Mouse (Mus musculus): Measurements from ENCODE around the gene Cyp1b1.

Gene Cyp1b1

DNA sequence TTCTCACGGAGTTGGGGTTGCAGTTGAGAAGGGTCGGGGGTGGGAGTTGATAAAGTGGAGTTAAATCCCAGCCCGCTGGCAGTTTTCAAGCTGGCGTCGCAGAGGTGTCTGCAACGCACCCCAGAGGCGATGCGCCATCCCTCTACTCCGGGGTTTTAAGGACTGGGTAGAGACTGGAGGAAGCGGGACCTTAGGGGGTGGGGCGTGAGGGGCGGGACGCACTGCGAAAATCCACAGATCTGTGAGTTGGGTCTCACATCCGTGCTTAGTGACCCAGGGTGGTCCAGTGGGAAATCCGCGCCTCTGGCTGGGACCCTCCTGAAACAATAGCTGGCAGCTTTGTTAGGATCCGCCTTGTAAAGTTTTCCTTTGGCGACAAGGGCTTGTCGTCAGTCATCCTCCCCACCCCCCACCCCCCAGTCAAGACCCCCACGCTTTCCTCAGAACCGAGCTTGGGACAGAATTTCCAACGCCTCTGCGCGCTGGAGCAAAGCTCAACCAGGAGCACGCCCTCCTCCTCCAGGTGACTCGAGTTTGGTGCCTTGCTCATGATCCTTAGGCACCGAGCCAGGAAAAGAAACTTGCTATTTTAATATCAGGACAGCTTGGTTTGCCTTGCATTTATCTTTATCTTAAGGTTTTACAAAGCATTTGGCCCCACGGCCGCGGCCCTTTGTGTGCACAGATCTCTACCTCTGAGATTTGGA, at the start of gene Cyp1b1:
Gene Cyp1b1 (minus strand): TSS at position 131 of the 707 bp plus-strand sequence.
- peak; percentile 60 to 77 for DNase-seq

- no peak for DNase-seq
These were observed 47.0 kb upstream of the Cyp1b1 start for GRCm38 (mm10) chr17:79761841-79762240.

DNA sequence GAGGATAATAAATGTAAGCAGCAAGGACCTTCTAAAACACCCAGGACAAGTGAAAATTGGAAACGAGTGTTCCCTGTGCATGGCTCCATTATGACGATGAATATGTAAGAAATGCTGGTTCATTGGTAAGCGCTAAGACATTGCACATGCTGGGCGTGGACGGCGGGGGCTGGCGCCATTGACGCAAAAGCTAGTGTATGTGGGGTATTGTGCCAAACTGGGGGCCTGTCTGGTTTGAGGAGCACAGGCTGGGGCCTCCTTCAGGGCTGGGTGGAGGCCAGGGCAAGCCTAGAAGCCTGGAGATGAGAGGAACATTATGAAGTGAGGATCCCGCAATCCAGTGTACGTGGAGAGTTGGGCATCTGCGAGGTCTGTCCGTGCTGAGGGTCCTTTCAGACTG, 39.0 kb upstream of the Cyp1b1 start:
- no peak for DNase-seq

DNA sequence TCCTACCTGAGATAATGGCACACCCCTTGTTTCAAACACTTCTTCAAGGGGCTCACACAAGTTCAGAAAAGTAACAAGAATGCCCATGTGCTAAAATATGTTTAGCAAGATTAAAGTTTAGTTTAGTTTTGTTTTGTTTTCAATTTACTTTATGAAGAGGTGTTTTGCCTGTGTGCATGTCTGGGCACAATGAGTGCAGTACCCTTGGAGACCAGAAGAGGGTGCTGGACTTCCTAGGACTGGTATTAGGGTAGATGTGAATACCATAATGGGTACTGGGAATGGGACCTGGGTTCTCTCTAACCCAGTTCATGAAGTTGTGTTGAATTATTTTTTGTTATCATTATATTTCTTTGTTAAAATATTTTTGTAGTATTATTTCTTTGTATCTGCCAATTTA, 38.0 kb upstream of the Cyp1b1 start:
- no peak for DNase-seq

DNA sequence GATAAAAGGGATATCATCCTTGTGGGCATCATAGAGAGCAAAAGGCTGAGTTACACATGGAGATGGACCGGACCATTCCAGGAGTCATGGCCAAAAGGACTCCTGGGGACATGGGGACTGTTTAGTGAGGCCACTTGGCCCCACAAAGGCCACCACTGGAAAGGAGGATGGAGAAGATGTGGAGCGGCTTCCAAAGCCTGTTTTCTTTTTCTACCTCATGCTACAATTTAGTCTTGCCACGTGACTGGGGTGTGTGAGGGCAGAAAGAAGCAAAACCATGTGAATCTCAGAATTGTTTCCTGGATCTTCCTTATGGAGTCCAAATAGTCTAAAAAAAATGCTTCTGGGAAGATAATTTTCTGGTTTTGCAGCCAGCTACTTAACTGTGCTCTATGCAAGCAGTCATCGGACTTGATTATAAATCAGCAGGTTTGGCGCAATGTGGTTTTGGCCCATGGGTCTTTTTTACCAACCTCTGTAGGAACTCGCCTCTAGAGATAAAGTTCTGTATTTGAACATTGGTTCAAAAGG, 36.9 kb upstream of the Cyp1b1 start:
- no peak for DNase-seq

DNA sequence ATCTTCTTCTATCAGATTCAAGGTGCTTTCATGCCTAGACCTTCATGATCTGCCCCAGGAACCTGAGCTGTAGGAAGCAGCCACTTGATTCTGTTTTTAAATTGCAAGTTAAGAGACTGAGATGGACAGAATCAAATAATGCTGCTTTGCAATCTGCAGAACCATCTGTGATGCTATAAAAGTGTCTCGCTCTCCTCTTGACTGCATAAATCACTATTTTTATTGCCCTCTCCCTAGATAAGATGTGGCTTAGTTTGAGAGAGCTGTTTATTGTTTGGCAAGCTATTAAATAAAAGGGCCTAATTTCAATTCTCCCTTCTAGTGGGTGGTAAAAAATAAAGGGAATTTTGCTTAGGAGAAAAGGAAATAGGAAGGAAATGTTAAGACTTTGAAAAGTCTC, 34.8 kb upstream of the Cyp1b1 start:
- DNase-seq: no peak

- DNase-seq: no peak
These were observed 32.1 kb upstream of the Cyp1b1 start for GRCm38 (mm10) chr17:79746954-79747353.

DNA sequence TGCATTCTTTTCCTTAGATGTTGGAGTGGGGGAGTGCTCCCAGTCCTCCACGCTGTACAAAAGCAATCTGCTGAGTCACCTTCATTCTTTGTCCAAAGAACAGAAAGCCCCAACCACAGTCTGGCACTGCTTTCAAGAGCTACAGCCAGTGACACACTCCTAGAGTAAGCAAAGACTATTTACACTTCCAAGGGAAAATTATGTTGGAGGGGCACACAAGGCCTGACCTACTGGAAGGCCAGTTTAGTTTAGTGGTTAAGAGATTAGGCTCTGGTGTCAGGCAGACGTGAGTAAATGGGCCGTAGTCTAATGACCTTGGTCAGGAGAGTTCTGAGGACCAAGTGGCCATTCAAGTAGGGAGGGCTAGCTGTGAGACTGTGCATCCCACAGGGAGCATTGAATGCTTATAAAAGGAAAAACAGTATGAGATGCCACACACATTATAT, 31.3 kb upstream of the Cyp1b1 start:
- peak in 1 of 2 experiments; percentile 51 for DNase-seq

DNA sequence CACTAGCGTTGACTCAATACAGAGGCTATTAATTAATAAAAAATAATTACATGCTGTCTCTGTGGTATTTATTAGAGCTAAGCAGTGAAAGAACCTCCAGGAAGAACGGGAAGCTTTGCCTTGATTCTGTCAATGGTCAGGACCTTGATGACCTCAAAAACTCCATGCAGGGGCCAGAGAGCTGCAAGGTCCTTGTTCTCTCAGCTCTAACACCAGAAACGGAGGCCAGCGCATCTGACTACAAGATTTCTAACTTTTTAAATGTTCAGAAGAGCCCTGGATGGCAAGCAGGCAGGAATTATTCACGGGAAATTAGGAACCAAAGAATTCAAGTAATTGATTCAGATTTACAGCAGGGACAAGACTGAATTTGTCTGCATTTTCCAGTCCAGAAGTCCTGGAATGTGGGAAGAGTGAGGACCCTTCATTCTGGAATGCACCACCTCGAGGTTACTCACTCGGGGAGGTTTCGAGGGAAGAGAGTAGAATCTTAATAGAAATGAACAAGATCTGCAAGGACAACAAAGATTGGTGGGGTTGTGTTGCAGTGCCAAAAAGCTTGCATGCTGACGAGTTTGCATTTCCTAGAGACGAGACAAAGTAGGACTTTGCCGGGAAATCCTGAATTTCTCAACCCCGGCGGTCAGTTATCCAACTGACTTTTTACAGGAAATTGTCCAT, 30.3 kb upstream of the Cyp1b1 start:
- DNase-seq: peak in 1 of 2 experiments; percentile 50

DNA sequence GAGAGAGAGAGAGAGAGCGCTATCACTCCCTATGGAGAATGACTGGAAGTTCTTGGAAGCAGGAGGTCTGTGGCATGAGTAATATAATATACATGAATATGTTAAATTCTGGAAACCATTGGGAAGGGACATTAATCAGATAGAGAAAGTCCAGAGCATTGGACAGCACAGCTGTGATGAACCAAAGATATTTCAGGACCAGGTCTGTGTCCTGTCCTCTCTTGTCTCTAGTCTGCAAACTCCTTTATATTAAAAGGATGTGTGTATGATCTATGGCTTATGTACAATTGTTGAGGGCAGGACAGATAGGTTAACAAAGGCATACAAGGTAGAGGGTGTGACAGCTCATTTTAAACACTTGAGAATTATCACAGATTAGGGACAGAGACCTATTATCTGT, 28.6 kb upstream of the Cyp1b1 start:
- DNase-seq: no peak

GRCm38 (mm10) chr17:79742635-79743034, 27.8 kb upstream of the Cyp1b1 start:
- no peak for DNase-seq

DNA sequence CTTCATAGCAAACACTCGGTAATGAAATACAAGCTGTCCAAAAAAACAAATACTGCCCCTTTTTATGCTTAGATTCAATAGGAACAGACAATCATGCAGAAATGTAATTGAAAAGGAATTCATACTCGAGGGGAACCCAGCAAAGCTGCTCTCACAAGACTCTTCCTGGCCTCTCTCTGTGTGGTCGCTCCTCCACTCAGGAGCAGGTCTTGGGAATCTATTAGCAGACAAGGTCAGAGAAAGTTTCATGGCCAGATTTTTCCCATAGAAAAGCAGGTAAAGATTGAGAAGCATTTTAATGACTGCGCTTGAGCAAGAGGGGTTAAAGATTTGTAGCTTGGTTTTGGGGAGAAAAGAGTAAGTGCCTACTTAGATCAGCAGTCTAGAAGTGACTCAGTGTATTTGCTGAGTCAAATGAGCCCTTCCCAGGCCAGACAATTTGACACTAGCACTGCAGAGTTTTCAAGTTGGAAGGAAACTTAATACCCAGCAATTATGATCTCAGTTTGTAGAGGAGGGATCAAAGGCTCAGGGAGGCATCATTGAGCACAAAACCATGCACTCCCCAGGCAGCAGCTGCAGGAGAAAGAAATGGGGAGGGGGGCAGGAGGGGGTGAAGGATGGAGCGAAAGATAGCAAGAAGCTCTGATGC, 24.1 kb upstream of the Cyp1b1 start:
- no peak for DNase-seq

DNA sequence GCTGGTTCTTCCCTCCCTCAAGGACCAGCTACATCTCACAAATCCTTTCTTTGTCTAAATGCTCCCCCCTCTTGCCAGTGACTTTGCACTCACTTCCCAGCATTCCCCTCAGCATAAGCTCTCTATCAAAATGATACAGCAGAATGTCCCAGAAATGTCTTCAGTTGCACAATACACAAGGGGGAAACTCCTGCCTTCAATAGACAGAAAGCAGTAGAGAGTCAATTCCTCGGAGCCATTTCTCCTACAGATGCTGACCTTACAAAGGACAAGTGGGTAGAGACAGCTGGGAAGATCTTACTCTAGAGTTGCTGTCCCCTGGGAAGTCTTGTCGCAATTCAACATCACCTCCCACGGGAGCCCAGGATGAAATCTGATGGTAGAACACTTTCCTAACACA, 22.7 kb upstream of the Cyp1b1 start:
- DNase-seq: no peak

- no peak for DNase-seq
These were observed 18.2 kb upstream of the Cyp1b1 start for GRCm38 (mm10) chr17:79733039-79733438.

GRCm38 (mm10) chr17:79730988-79731387, 16.1 kb upstream of the Cyp1b1 start:
- peak in 1 of 2 experiments; percentile 58 for DNase-seq

DNA sequence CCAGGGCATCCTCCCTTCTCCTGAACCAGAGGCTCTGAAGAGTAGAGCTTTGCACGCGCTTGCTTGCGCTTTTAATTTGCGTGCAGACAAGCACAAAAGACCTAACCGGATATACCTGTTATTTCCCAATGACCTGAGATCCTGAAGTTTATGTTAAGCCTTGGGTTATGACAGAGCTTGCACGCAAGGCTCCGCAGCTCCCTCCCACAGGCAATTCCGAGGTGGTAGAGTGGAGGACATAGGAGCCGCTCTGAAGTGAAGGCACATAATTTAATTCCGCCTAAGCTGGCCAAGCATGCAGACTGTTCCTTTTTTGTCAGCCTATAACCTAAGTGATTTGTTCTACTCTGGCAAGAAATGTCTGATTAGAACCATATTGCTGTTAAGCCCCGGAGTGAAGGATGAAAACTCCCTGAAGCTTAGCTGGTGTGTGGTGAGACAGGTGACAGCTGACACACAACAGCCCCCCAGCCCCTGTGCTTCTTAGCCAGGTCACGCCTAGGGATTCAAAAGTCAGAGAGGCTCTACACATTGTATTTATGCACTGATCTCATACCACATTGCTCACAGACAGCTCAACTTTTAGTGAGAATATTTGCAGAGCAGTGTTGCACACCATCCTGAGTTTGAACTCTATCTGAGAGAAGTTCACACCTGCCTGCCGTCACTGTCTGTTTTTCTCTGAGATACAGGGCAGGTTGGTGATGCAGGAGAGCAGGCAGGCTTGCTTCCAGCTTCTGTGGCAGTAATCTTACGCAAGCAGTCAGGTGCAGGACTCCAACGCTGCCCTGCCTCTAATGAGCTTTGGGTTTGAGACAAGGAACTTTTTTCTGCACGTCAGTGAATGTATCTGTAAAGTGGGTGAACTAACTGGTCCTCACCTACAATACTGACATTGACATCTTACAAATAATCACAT, 14.0 kb upstream of the Cyp1b1 start:
- peak in 1 of 2 experiments; percentile 47 for DNase-seq

DNA sequence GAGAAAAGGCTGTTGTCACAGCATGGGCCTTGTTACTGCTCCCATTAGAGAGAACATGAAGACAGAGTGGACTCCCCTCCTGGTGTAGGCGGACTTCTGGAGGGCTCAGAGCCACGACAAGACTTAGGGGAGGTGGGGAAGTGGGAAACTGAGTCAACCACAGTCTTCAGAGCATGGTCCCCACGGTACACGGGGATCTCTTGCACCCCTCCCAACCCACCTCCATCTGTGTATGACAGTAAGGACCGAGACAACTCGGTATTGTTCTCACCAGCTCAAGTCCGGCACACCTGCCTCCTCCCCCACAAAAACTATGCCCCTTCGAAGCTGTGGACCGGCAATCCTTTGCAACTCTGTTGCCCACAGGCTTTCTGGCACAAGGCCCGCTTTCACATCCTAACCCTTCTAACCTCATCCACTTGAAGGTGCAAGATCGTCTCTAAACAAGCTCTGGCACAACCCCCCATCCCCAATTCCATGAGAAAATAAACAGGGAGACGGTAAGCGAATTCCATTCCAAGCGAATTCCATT, 13.3 kb upstream of the Cyp1b1 start:
- DNase-seq: peak; percentile 60 to 69

GRCm38 (mm10) chr17:79726613-79727012, 11.8 kb upstream of the Cyp1b1 start:
- no peak for DNase-seq

- no peak for DNase-seq
These were observed 5.8 kb upstream of the Cyp1b1 start for GRCm38 (mm10) chr17:79720681-79721080.

DNA sequence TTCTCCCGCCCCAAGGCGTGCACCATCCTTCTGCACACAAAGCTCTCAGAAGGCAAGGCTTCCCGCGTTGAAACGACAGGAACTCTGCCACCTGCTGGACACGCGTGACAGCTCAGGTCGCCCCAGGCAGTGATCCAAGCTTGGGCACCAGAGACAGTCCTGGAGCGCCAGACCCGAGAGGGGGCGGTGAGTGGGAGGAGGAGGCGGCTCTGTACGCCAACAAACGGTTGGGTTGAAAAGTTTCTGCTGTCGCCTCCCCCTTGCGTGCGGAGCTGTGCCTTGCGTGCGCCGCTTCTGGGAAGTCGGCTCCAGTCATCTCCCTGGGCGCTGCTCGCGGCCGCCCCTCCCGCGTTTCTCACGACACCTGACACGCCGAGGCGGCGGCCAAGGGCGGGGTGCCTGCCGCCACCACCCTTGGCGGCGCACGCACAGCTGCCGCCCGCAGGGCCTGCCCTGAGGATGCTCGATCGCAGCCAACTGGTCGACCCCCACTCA, 835 bp upstream of the Cyp1b1 start:
- DNase-seq: peak; percentile 95 to 97

- DNase-seq: peak; percentile 36 to 47
These were observed 429 bp downstream of the Cyp1b1 start for GRCm38 (mm10) chr17:79714368-79714895.

Measured in kidney, postnatal 4 days (tissue).